Mouse (Mus musculus) gastrocnemius, adult 2 months (tissue): ENCODE results near the gene 4930402H24Rik. TPM values are rescaled to one million over a fixed set of nuclear protein-coding genes. Genes with fewer than 3 reads are reported as not detected.

Experiments
- DNase-seq: peaks from one replicate; pipeline ENCODE4 v3.0.0; 2022
- H3K27ac ChIP-seq: fragments of 200-600 bp; 2 replicates; pipeline ENCODE4 v1.8.1; 2022; ENCODE audit warnings: mild to moderate bottlenecking
- H3K4me3 ChIP-seq: fragments of 200-600 bp; 2 replicates; pipeline ENCODE4 v1.8.1; 2022; ENCODE audit warnings: mild to moderate bottlenecking, moderate library complexity
- CTCF ChIP-seq: fragments of 200-600 bp; IDR thresholded peaks from 2 replicates; pipeline ENCODE4 v1.8.1; 2022; ENCODE audit warnings: antibody characterized with exemption, mild to moderate bottlenecking, moderate library complexity
- intact Hi-C: fragments of 180-260 bp; cut with DNase I; formaldehyde crosslinking; loops from one replicate; pipeline ENCODE4 v1.15.1; 2025
- long read RNA-seq, 2 experiments: library from polyadenylated mRNA; stranded (forward); transcript quantifications; one replicate each; pipeline ENCODE4 v2.0.0; 2021
- total RNA-seq, 2 experiments: library from RNA; stranded (reverse); gene quantifications; 2 replicates each; pipeline ENCODE4 v1.2.3; 2021

Gene 4930402H24Rik
- 1 to 10 TPM; 3.1 to 5.0 TPM for total RNA-seq
- long read RNA-seq, experiment 1, partial matches to known transcripts = 0 of 2 reads
- long read RNA-seq, experiment 1, other reads (novel, unspliced or antisense) = 2 of 2 reads
- long read RNA-seq, experiment 2, partial matches to known transcripts = 1 of 4 reads
- long read RNA-seq, experiment 2, other reads (novel, unspliced or antisense) = 3 of 4 reads

DNA sequence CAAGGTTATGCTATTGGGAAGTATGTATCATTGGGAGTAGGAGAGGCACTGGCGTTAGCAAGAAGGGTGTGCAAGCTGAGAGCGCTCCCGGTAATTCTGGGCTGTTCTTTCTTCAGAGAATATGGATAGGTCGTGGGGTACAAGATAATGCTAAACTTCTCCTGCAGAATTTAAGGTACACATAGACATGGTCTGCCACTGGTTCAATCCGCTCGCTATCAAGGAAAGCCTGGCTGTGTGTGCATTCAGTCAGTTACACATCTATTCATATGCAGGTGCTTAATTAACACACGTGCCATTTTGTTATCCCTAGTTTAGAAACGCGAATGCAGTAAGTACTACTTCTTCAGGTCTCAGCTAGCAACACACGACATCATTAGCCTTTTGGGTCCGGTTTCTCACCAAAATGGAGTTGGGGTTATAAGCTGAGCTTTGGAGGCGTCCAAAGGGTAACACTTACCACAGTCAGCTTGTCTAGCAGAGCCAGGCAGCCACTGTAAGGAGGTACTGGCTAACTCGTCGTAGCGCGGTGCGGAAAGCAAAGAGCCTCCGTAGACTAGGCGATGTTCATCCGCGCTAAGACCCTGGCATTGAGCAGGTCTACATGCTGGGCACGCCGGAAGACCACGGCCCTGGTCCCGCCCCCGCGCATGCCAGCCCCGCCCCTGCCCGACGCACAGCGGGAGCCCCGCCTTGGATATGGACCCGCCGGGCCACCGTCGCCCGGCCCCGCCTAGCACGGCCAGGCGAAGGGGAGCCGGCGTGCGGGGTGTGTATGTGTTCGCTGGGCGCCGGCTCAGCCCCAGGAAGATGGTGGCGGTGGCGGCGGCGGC is at the start of gene 4930402H24Rik, which contains the start of gene Atrn:
4930402H24Rik (minus strand) TSS at position 656 of the 833 bp plus-strand sequence.
Atrn (plus strand) TSS at position 745 of the 833 bp plus-strand sequence.
- peak; percentile 96 for DNase-seq
- no peak for TF ChIP-seq CTCF
- Histone ChIP-seq H3K27ac (peak within 1 kb of the TSS; percentile 94), H3K4me3 (peak within 1 kb of the TSS; percentile 98)
- intact Hi-C loops = loop anchor here (2.0 to 5.0 kb wide), 2 partner anchors 41 to 65 kb away; no protein-coding TSS in a partner anchor

DNA sequence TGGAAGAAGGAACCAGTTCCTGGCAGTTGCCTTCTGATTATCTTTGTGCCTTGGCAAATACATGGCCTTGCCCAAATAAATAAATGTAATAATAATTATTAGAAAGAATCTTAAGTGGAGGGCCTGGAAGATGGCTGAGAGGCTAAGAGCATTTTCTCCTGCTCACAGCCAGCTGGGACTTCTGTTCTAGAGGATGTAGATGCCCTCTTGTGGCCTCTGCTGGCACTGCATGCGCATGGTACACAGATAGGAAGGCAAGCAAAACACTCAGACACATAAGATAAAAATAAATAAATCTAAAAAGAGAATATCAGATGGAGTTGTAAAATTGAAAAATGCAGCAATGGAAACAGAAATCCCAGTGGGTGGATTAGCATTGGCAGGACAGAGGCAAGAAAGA is 44.3 kb upstream of the 4930402H24Rik start:
- H3K27ac ChIP-seq = no peak overlapping the region
- H3K4me3 ChIP-seq = no peak overlapping the region
- intact Hi-C loops = no loop called here
- peak; percentile 87 for DNase-seq
- peak; percentile 99; the same call in 1 of the 2 replicates for TF ChIP-seq CTCF

DNA sequence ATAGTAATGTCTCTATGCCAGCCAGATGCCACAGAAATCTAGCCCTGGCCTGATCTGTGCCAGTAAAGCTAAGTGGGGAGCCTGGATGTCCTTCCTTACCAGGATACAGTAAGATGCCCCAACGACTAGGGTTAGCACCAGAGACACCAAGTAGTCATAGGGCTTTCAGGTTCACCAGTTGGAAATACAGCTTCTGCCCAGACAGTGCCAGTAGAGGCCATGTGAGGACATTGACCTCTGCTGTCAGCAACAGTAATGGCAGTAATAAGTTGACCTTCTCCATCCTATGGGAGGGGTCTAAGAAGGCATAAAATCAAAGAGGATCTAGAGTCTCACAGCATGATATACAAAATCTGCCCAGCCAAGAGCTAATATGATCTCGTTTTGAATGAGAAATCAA is 43.6 kb upstream of the 4930402H24Rik start:
- no peak for DNase-seq
- intact Hi-C loops = loop anchor here (5.0 kb wide), 1 partner anchor 42 kb away; the partner anchor contains the start of genes 4930402H24Rik and Atrn
- H3K4me3 ChIP-seq = no peak overlapping the region
- no peak for TF ChIP-seq CTCF
- no peak overlapping the region for H3K27ac ChIP-seq

DNA sequence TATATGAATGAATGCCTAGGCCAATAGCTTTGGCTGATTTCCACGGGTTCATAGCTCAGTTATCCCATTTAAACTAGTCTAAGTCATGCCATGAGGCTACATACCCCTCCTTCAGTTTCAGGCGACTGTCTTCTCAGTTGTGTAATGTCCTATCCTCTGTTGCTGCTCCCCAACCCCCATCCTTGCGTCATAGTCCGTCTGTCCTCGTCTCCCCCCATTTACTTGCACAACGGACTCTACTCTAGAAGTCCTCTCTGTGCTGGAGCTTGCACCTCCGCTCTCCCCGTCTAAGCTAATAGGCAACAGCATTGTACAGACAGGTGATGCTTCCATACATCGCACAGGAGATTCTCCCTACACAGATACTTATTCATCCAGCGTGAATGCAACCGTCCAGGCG is 26.7 kb upstream of the 4930402H24Rik start:
- no peak for DNase-seq
- intact Hi-C loops = no loop called here
- no peak overlapping the region for H3K4me3 ChIP-seq
- no peak for TF ChIP-seq CTCF
- H3K27ac ChIP-seq = no peak overlapping the region

DNA sequence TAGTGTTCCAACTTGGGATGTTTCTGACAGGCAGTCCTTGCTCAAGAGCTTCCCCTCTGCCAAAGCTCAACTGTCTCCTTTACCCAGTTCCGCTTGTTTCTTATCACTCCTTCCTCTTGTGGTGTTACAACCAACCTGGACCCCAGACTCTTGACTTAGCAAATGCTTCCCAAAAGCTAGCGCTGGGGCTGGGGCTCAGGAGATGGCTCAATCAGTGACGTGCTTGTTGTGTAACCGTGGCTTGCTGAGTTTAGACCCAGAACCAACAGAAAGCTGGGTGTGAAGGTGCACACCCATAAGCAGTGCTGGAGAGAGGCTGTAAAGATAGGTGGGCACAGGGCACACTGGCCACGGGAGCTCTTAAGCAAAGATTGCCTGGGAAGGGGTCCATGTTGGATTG is 23.8 kb upstream of the 4930402H24Rik start:
- Histone ChIP-seq H3K4me3 (no peak overlapping the region), H3K27ac (no peak overlapping the region)
- intact Hi-C loops = no loop called here
- no peak for TF ChIP-seq CTCF
- DNase-seq = no peak

DNA sequence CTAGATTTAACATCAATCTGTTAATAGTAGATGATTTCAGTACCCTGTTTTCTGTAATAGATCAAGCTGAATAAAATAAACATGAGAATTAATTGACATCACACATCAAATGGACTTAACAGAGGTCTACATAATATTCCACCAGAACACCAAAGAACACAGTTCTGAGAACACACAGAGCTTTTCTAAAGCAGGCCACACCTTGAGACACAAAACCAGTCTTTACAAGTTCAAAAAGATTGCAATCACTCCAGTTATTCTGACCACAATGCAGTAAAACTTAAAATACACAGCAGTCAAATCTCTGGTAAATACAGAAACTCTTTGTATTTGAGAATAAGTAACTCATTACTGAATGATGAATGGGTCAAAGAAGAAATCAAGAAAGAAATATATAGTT is 22.3 kb upstream of the 4930402H24Rik start:
- no peak for DNase-seq
- intact Hi-C loops = no loop called here
- Histone ChIP-seq H3K27ac (no peak overlapping the region), H3K4me3 (no peak overlapping the region)
- no peak for TF ChIP-seq CTCF

DNA sequence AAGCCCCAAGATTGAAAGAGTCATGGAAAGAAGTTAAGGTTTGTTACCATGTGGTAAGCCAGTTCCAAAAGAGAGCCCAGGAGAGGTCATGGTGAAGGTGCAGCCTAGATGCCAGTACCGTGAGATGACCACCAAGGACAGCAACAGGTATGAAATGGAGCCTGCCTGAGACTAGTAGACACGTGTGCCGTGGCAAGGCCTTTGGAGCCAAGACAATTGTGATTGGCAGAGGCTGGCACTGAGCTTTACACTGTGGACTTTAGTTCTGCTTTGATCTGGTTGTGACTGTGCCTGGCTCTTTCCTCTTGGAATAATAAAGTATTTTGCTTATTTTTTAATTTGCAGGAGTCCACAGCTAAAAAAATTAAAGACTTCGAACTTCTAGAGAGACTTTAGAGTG is 21.8 kb upstream of the 4930402H24Rik start:
- Histone ChIP-seq H3K27ac (no peak overlapping the region), H3K4me3 (no peak overlapping the region)
- TF ChIP-seq CTCF = no peak
- no peak for DNase-seq
- intact Hi-C loops = no loop called here

DNA sequence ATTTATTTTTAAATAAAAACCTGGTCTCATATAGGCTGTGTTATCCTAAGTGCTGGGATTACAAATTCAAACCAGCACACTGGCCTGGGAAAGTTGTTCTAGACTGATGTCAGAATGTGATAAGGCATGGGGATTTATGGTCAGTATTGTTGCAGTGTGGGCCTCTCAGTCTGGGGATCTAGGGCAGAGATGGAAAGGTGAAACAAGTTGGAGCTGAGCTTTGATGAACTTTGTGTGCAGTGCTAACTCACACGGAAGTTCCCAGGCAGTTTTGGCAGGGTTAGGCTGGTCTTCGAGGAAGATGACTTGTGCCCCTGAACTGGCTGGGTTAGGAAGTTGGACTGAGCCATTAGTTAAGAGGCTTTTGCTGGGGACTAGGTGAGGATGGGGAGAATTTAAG is 18.7 kb upstream of the 4930402H24Rik start:
- H3K27ac ChIP-seq = no peak overlapping the region
- DNase-seq = no peak
- TF ChIP-seq CTCF = no peak
- intact Hi-C loops = no loop called here
- no peak overlapping the region for H3K4me3 ChIP-seq

DNA sequence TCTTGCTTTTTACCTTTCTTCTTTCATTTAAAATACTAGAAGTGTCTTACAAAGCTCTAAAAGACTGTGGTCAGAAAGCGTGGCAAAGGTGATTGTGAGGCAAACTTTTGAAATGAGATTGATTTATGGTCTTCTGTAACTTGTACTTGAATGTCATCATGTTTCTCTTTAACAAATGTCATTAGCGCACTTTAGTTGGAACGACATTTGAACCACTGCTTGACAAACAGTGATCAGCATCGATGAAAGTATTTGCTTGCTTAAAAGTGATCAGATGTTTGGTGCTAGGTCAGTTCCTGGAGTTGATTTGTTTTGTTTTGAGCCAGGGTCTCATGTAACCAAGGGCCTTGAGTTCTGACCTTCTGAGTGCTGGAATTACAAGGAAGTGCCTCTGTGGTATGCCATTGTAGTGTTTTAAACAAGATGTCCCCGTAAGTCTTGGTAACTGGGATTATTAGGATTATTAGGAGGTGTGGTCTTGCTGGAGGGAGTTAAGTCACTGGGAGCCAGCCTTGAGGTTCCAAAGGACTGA is 12.9 kb upstream of the 4930402H24Rik start:
- intact Hi-C loops = no loop called here
- no peak for DNase-seq
- Histone ChIP-seq H3K27ac (peak overlapping the region; percentile 38), H3K4me3 (no peak overlapping the region)
- TF ChIP-seq CTCF = no peak

DNA sequence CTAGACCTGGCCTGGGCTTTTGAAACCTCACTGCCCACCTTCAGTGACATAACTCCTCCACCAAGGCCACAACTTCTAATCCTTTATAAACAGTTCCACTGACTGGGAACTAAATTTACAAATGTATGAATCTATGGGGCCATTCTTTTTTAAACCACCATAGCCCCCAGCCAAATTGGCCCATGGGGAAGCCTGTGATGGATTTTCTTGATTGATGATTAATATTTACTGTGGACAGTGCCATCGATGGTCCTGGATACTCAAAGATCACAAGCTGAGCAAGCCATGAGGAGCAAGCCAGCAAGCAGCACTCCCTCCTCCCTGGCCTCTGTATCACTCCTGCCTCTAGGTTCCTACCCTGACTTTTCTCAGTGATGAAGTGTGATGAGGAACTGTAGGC is 11.5 kb upstream of the 4930402H24Rik start:
- TF ChIP-seq CTCF = no peak
- intact Hi-C loops = no loop called here
- DNase-seq = no peak
- no peak overlapping the region for H3K4me3 ChIP-seq
- no peak overlapping the region for H3K27ac ChIP-seq

DNA sequence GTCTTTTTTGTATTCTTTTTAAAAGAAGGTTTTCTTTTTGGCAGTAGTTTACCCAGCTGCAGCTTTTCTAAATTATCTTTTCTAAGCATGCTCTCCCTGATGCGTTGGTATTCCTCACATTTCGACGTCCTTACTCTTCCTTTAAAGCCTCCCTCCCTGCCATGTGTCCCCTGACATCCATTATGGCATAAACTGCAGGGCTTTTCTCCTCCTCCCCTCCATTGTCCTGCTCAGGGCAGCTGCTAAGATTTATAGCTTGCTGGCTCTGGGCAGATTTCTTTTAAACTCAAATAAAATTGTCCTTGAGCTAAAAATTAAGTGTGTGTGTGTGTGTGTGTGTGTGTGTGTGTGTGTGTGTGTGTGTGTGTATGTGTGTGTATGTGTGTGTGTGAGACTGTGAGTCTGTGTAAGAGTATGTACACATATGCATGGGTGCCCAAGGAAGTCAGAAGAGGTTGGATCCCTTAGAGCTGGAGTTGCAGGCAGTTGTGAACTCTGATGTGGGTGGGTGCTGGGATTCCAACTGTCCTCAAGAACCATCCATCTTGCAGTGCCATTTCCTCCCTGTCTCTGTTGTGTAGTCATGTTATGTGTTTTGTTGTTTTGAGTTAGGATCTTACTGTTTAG is 10.4 kb upstream of the 4930402H24Rik start:
- Histone ChIP-seq H3K27ac (no peak overlapping the region), H3K4me3 (no peak overlapping the region)
- TF ChIP-seq CTCF = no peak
- no peak for DNase-seq
- intact Hi-C loops = no loop called here

DNA sequence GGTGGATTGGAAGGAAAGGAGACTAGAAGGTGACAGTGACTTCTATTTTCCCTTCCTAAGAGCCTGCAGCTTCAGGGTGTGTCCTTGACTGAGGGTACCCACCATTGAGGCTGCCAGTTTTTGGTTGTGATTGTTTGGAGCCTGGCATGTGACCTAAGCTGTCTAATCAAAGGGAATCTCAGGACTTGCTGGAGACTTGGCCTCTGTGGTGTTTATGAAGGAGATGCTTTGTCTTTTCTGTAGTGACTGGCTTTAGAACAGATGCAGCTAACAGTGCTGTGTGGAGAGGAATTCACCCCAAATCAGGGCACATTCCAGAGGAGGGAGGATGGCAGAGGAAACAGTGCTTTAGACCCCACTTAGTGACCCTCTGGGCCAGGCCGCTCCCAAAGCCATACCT is 8.7 kb upstream of the 4930402H24Rik start:
- DNase-seq = no peak
- intact Hi-C loops = no loop called here
- no peak for TF ChIP-seq CTCF
- Histone ChIP-seq H3K27ac (peak overlapping the region; percentile 43), H3K4me3 (no peak overlapping the region)

DNA sequence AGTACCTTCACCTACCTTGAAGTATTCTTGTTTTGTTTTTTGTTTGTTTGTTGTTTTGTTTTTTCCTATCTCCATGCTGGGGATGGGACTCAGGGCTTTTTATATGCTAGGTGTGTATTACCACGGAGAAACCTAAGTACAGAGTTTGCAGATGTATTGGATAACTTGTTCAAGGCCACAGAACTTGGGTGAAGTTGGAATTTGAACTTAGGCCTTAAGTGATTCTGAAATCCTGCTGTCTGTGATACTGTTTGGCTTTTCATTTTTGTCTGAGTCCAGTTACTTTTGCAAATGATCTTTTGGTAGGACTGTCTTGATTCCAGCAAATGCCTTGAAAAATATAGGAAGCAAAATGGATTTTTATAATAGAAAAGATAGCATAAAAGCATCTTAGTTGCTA is 5.5 kb upstream of the 4930402H24Rik start:
- no peak for DNase-seq
- Histone ChIP-seq H3K4me3 (no peak overlapping the region), H3K27ac (peak overlapping the region; percentile 64)
- TF ChIP-seq CTCF = no peak
- intact Hi-C loops = no loop called here
